Mouse (Mus musculus) liver, embryonic 13.5 days (tissue): ENCODE measurements around the gene Mettl4. TPM values are rescaled to one million over a fixed set of nuclear protein-coding genes. Genes with fewer than 3 reads are reported as not detected.
"Not testable (repeated sequence)": the region's sequence is repeated elsewhere in the genome, so short reads cannot be mapped to it uniquely, and the experiment has no call there.

Source experiments
- ATAC-seq: fragments of 200-750 bp; cut with Nextera tagmentation; 2 replicates; pipeline ENCODE4 v1.8.0; 2017; ENCODE audit warnings: low read depth, mild to moderate bottlenecking, moderate number of reproducible peaks, moderate library complexity
- DNase-seq: peaks from one replicate; pipeline ENCODE4 v3.0.0; 2022
- H3K27ac ChIP-seq: fragments of 300-500 bp; sonication (generic); 2 replicates; pipeline ENCODE4 v1.5.1; 2015; ENCODE audit warnings: moderate library complexity, mild to moderate bottlenecking, inconsistent platforms
- H3K27me3 ChIP-seq: fragments of 300-500 bp; sonication (generic); 2 replicates; pipeline ENCODE4 v1.6.1; 2015; ENCODE audit warnings: mild to moderate bottlenecking, inconsistent platforms
- H3K36me3 ChIP-seq: fragments of 300-500 bp; sonication (generic); 2 replicates; pipeline ENCODE4 v1.6.1; 2015; ENCODE audit warnings: mild to moderate bottlenecking, inconsistent platforms
- H3K4me1 ChIP-seq: fragments of 300-500 bp; sonication (generic); replicated peaks from 2 replicates; pipeline ENCODE4 v1.6.1; 2015; ENCODE audit warnings: inconsistent platforms
- H3K4me2 ChIP-seq: fragments of 300-500 bp; sonication (generic); 2 replicates; pipeline ENCODE4 v1.6.1; 2015; ENCODE audit warnings: inconsistent platforms, mild to moderate bottlenecking, moderate library complexity
- H3K4me3 ChIP-seq: fragments of 300-500 bp; sonication (generic); replicated peaks from 2 replicates; pipeline ENCODE4 v1.5.1; 2015; ENCODE audit warnings: mild to moderate bottlenecking, inconsistent platforms
- H3K9ac ChIP-seq: fragments of 300-500 bp; sonication (generic); 2 replicates; pipeline ENCODE4 v1.6.1; 2015; ENCODE audit warnings: mild to moderate bottlenecking, inconsistent platforms
- H3K9me3 ChIP-seq: fragments of 300-500 bp; sonication (generic); replicated peaks from 2 replicates; pipeline ENCODE4 v1.6.1; 2016; ENCODE audit warnings: inconsistent platforms
- WGBS: fragments of 180-500 bp; shearing (Covaris S2); methylation state at CpG from one replicate; pipeline ENCODE4 v1.1.7; 2015; ENCODE audit not compliant: insufficient replicate concordance; 5-methylcytosine and 5-hydroxymethylcytosine counted together
- polyA plus RNA-seq: library from polyadenylated mRNA; unstranded; fragments of >200 nt; fragmentation: Nextera tagmentation; extraction: Ambion mirVana; gene quantifications from 2 replicates; pipeline ENCODE4 v1.2.1, GENCODE M21; 2015

The Mettl4 gene
- 13.7 and 17.3 TPM in 2 replicates for polyA plus RNA-seq

- Histone ChIP-seq H3K4me2 (peak within 1 kb of the TSS; percentile 76), H3K36me3 (0 out of 2 replicates have a peak, but pooled peaks cover 4% of the 10 kb centered on the region), H3K27ac (peak within 1 kb of the TSS; percentile 97), H3K4me3 (peak within 1 kb of the TSS; percentile 86), H3K27me3 (no peaks in the 10 kb centered on the region), H3K9ac (peak within 1 kb of the TSS; percentile 82), H3K9me3 (no peaks in the 10 kb centered on the region), H3K4me1 (peaks cover 26% of the 10 kb centered on the region)
- ATAC-seq (peak; percentile 97), DNase-seq (peak; percentile 87)
- under 1% methylated on average over 56 of the region's 56 CpGs for WGBS
Measured at GRCm38 (mm10) chr17:94749466-94750135, at the start of gene Mettl4. Mettl4 (minus strand) TSS chr17:94750019.

DNA sequence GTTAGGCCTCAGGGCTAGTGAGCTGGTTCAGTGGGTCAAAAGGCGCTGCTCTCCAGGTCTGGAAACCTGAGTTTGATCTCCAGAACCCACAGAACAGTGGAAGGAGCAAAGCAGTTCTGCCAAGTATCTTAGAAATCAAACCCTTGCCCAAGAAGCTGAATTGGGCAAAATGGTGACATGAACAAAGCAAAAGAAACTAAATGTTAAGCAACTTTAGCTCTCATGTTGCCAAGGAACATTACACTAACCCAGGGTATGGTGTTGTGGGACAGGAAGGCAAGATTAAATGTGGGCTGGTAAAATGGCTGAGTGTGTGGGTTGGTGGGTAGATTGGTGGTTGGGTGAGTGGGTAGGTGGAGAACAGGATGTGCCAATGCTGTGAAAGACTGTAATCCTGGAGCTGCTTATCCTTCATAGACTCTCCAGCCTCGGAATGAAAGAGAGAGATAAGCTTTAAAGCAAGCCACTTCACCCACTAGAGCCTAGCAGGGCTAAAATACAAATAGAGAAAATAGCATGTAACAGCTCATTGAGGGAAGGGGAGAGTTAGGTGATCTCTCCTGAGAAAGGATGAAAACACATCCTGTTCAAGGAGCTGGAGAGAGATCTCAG lies 29.2 kb upstream of the Mettl4 start:
- H3K9ac ChIP-seq, result no peak overlapping the region
- H3K27ac ChIP-seq, result no peak overlapping the region
- H3K9me3 ChIP-seq, result no peaks in the 10 kb centered on the region
- no peaks in the 10 kb centered on the region for H3K4me1 ChIP-seq
- no peak for ATAC-seq
- no peaks in the 10 kb centered on the region for H3K27me3 ChIP-seq
- 52% methylated on average over 2 of the region's 2 CpGs for WGBS
- no peak for DNase-seq
- no peak overlapping the region for H3K4me3 ChIP-seq
- peaks cover 22% of the 10 kb centered on the region for H3K36me3 ChIP-seq
- H3K4me2 ChIP-seq, result no peak overlapping the region

GRCm38 (mm10) chr17:94768491-94768890 lies 18.7 kb upstream of the Mettl4 start:
- Histone ChIP-seq H3K27ac (no peak overlapping the region), H3K9ac (no peak overlapping the region), H3K4me1 (peaks cover 10% of the 10 kb centered on the region), H3K36me3 (peaks cover 68% of the 10 kb centered on the region), H3K9me3 (no peaks in the 10 kb centered on the region), H3K4me2 (no peak overlapping the region), H3K4me3 (no peak overlapping the region), H3K27me3 (no peaks in the 10 kb centered on the region)
- no peak for DNase-seq
- WGBS, result 79% methylated on average over 2 of the region's 2 CpGs
- ATAC-seq, result no peak

- H3K4me3 ChIP-seq, result no peak overlapping the region
- no peak overlapping the region for H3K9ac ChIP-seq
- 67% methylated on average over 3 of the region's 3 CpGs for WGBS
- H3K4me2 ChIP-seq, result no peak overlapping the region
- H3K27me3 ChIP-seq, result no peaks in the 10 kb centered on the region
- H3K36me3 ChIP-seq, result peaks cover 63% of the 10 kb centered on the region
- no peak for DNase-seq
- H3K4me1 ChIP-seq, result peaks cover 10% of the 10 kb centered on the region
- ATAC-seq, result peak; percentile 86
- H3K9me3 ChIP-seq, result no peaks in the 10 kb centered on the region
- H3K27ac ChIP-seq, result no peak overlapping the region
Measured at GRCm38 (mm10) chr17:94764711-94765110, 14.9 kb upstream of the Mettl4 start.

DNA sequence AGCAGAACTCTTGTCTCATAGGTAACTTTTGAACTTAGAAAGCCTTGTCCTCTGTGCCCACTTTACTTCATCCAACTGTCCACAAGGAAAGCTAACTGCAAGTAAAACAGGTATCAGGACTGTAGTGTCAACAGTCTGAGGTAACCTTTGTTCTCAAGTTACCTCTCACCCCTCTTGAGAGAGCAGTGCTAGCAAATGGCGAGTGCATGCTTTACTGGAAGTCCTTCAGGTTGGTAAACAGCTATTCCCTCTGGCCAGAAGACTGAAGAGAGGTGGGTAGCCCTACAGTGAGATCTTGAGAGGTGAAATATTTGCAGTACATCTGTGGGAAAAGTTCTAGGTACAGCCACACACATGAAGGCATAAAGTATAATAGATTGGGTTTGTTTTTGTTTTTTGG lies 14.2 kb upstream of the Mettl4 start:
- Histone ChIP-seq H3K36me3 (peaks cover 63% of the 10 kb centered on the region), H3K9ac (no peak overlapping the region), H3K4me3 (no peak overlapping the region), H3K27ac (no peak overlapping the region), H3K9me3 (no peaks in the 10 kb centered on the region), H3K4me1 (peaks cover 10% of the 10 kb centered on the region), H3K27me3 (no peaks in the 10 kb centered on the region), H3K4me2 (no peak overlapping the region)
- DNase-seq, result no peak
- ATAC-seq, result no peak
- WGBS, result 71% methylated on average over 1 of the region's 1 CpGs

DNA sequence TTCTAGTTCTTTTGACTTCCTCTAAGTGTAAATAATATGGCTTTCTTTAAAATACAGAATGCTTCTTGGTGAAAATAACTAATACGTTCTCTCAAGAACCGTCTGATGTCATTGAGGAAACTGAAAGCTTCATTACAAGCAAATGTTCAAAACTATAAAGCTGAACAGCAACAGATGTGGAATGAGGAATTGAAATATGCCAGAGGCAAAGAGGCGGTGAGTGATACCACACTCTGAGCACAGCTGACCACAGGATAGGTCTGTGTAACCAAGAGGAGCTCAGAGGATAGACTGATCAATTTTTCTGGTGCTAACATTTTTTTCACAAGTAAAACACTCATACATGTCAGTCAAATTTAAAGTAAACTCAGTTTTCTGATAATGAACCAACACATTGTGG lies 12.6 kb upstream of the Mettl4 start:
- Histone ChIP-seq H3K27me3 (no peaks in the 10 kb centered on the region), H3K4me2 (no peak overlapping the region), H3K36me3 (peaks cover 61% of the 10 kb centered on the region), H3K4me1 (peaks cover 10% of the 10 kb centered on the region), H3K4me3 (no peak overlapping the region), H3K27ac (no peak overlapping the region), H3K9me3 (no peaks in the 10 kb centered on the region), H3K9ac (no peak overlapping the region)
- WGBS, result 83% methylated on average over 3 of the region's 3 CpGs
- DNase-seq, result no peak
- ATAC-seq, result no peak

DNA sequence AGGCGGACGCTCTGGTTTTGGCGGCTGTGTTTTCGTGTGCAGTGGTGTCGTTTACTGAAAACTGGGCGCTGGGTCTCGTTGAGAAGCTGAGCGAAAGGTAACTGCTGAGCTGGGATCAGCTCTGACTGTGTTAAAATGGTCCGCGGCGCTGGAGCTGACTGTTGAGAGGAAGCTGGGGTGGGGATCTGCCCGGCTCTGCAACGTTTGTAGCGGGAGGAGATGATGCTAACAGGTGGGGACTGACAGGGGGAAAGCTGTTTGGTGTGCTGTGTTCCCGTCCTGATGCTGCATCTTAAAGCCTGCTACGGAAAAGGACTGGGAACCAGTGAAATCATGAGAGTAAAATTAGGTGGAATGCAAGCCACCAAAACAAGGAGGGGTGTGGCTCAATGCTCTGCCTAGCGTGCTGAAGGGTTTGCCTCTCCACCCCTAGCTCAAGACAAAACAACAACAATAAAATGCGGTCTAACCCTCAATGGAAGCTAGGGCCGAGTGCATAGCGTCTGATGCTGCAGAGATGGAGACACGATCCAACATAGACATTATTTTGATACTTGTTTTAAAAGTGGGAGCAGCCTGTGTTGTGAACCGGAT lies 414 bp upstream of the Mettl4 start:
- Histone ChIP-seq H3K4me1 (peaks cover 26% of the 10 kb centered on the region), H3K36me3 (0 out of 2 replicates have a peak, but pooled peaks cover 4% of the 10 kb centered on the region), H3K27ac (peak overlapping the region; percentile 97), H3K9me3 (no peaks in the 10 kb centered on the region), H3K27me3 (no peaks in the 10 kb centered on the region), H3K4me2 (peak overlapping the region; percentile 76), H3K9ac (peak overlapping the region; percentile 82), H3K4me3 (peak overlapping the region; percentile 86)
- ATAC-seq, result peak; percentile 56
- no peak for DNase-seq
- under 1% methylated on average over 22 of the region's 22 CpGs for WGBS

DNA sequence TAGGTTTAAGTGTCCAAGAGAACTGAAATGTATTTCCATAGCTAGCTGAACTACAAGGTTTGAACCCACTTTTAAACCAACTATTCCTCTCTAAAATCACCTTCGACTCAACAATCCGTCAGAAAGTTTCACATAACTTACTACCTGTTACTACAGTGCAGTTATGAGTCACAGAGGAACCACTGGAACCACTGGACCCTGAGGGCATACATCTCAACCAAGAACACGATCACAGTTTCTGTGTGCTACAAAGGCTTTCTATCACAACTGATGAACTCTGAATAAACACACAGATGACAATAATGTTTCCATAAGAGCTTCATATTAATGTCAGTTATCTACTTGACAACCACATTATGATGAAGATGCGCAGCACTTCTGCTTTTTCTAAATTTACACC lies 11.6 kb downstream of the Mettl4 start:
- Histone ChIP-seq H3K27ac (no peak overlapping the region), H3K9ac (no peak overlapping the region), H3K4me2 (no peak overlapping the region), H3K27me3 (no peaks in the 10 kb centered on the region), H3K9me3 (no peaks in the 10 kb centered on the region), H3K36me3 (peaks cover 11% of the 10 kb centered on the region), H3K4me1 (no peaks in the 10 kb centered on the region), H3K4me3 (no peak overlapping the region)
- DNase-seq, result no peak
- WGBS, result 79% methylated on average over 4 of the region's 4 CpGs
- no peak for ATAC-seq

- ATAC-seq (no peak), DNase-seq (no peak)
- Histone ChIP-seq H3K9me3 (no peaks in the 10 kb centered on the region), H3K27me3 (no peaks in the 10 kb centered on the region), H3K4me1 (no peaks in the 10 kb centered on the region), H3K36me3 (peaks cover 15% of the 10 kb centered on the region), H3K27ac (no peak overlapping the region), H3K4me2 (no peak overlapping the region), H3K4me3 (no peak overlapping the region), H3K9ac (no peak overlapping the region)
Measured at GRCm38 (mm10) chr17:94735885-94736284, 13.9 kb downstream of the Mettl4 start.

DNA sequence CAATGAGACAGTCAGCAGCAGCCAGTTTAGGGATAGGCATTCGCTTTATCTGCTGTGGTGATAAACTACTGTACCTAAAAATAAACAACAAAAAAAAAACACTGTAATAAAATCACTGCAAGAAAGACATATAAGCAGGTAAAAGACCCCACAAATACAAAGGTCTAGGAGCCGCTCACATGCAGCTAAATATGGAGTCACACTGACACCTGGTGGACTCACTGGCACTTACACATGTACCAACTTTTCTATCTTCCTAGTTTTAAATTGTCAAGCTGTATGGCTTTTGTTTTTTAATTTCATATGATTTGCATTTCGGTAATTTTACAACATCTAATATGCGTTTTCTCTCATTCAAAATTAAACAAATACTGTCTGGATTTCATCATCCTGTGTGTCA lies 14.4 kb downstream of the Mettl4 start:
- H3K4me1 ChIP-seq, result no peaks in the 10 kb centered on the region
- H3K9me3 ChIP-seq, result no peaks in the 10 kb centered on the region
- 58% methylated on average over 4 of the region's 4 CpGs for whole genome bisulfite sequencing
- no peak overlapping the region for H3K9ac ChIP-seq
- peaks cover 15% of the 10 kb centered on the region for H3K36me3 ChIP-seq
- DNase-seq (no peak), ATAC-seq (no peak)
- no peak overlapping the region for H3K27ac ChIP-seq
- no peaks in the 10 kb centered on the region for H3K27me3 ChIP-seq
- H3K4me3 ChIP-seq, result no peak overlapping the region
- no peak overlapping the region for H3K4me2 ChIP-seq

DNA sequence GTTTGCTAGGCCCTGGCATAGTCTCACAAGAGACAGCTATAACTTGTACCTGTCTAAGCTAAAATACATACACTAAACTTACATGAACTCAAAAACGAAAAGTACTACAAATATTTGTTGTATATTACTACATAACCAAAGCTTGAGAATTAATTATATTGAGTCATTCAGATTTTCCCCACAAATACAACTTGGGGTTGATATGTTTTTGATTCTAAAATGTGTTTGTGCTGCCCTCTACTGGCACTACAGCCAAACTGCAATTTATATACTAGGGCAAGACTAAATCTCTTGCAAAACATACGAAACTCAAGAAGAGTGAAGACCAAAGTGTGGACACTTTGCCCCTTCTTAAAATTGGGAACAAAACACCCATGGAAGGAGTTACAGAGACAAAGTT lies 19.4 kb downstream of the Mettl4 start:
- not testable (repeated sequence) for H3K9me3 ChIP-seq, H3K4me3 ChIP-seq, H3K27ac ChIP-seq, H3K9ac ChIP-seq, ATAC-seq, H3K4me2 ChIP-seq, DNase-seq, H3K4me1 ChIP-seq, H3K27me3 ChIP-seq
- H3K36me3 ChIP-seq, result peaks cover 14% of the 10 kb centered on the region
- 32% methylated on average over 2 of the region's 2 CpGs for WGBS
